Mouse (Mus musculus) stomach, embryonic 14.5 days (tissue): ENCODE measurements around the gene Cend1. TPM values are rescaled to one million over a fixed set of nuclear protein-coding genes. Genes with fewer than 3 reads are reported as not detected.

ENCODE experiments used
- ATAC-seq: fragments of 200-750 bp; cut with Nextera tagmentation; 2 replicates; pipeline ENCODE4 v1.8.0; 2017; ENCODE audit warnings: low read depth, moderate TSS enrichment; ENCODE audit not compliant: insufficient number of reproducible peaks, insufficient read depth, low FRiP score
- H3K27ac ChIP-seq: fragments of 300-500 bp; sonication (generic); 2 replicates; pipeline ENCODE4 v1.5.1; 2014; ENCODE audit warnings: mild to moderate bottlenecking, low read length, moderate library complexity, mixed read lengths
- H3K27me3 ChIP-seq: fragments of 300-500 bp; sonication (generic); 2 replicates; pipeline ENCODE4 v1.6.1; 2014; ENCODE audit warnings: low read length, control low read depth, mixed read lengths; ENCODE audit not compliant: control insufficient read depth, insufficient read depth
- H3K36me3 ChIP-seq: fragments of 300-500 bp; sonication (generic); 2 replicates; pipeline ENCODE4 v1.6.1; 2014; ENCODE audit warnings: mild to moderate bottlenecking, control low read depth, low read length, moderate library complexity, mixed read lengths; ENCODE audit not compliant: control insufficient read depth, insufficient read depth
- H3K4me1 ChIP-seq: fragments of 300-500 bp; sonication (generic); 2 replicates; pipeline ENCODE4 v1.6.1; 2014; ENCODE audit warnings: low read length, control low read depth, mixed read lengths; ENCODE audit not compliant: control insufficient read depth, insufficient read depth
- H3K4me2 ChIP-seq: fragments of 300-500 bp; sonication (generic); replicated peaks from 2 replicates; pipeline ENCODE4 v1.6.1; 2014; ENCODE audit warnings: low read depth, low read length, control low read depth
- H3K4me3 ChIP-seq: fragments of 300-500 bp; sonication (generic); 2 replicates; pipeline ENCODE4 v1.5.1; 2014; ENCODE audit warnings: low read depth, low read length, control low read depth
- H3K9ac ChIP-seq: fragments of 300-500 bp; sonication (generic); replicated peaks from 2 replicates; pipeline ENCODE4 v1.6.1; 2014; ENCODE audit warnings: low read depth, mild to moderate bottlenecking, control low read depth, low read length, moderate library complexity, mixed read lengths
- H3K9me3 ChIP-seq: fragments of 300-500 bp; sonication (generic); 2 replicates; pipeline ENCODE4 v1.6.1; 2016; ENCODE audit warnings: low read depth, low read length, control low read depth; ENCODE audit not compliant: control insufficient read depth
- WGBS: fragments of 180-500 bp; shearing (Covaris S2); extraction: QIAGEN DNeasy Blood & Tissue Kit; methylation state at CpG from one replicate; pipeline ENCODE4 v1.1.7; 2014; 5-methylcytosine and 5-hydroxymethylcytosine counted together
- polyA plus RNA-seq: library from polyadenylated mRNA; unstranded; fragments of >200 nt; fragmentation: Nextera tagmentation; extraction: Ambion mirVana; gene quantifications from 2 replicates; pipeline ENCODE4 v1.2.1, GENCODE M21; 2014

The Cend1 gene
- polyA plus RNA-seq, 1 experiment from 2014 or later: 1.9 TPM

- Histone ChIP-seq H3K4me1 (peaks cover 34% of the 10 kb centered on the region), H3K27me3 (no peaks in the 10 kb centered on the region), H3K36me3 (peaks cover 26% of the 10 kb centered on the region), H3K9me3 (no peaks in the 10 kb centered on the region), H3K27ac (no peak overlapping the region), H3K4me2 (no peak overlapping the region), H3K9ac (no peak overlapping the region), H3K4me3 (no peak overlapping the region)
- ATAC-seq: no peak
- 84% methylated on average over 8 of the region's 8 CpGs for WGBS
Measured at GRCm38 (mm10) chr7:141432186-141432611, 2.9 kb upstream of the Cend1 start.

GRCm38 (mm10) chr7:141431434-141432185 is 2.3 kb upstream of the Cend1 start:
- 93% methylated on average over 19 of the region's 19 CpGs for WGBS
- no peaks in the 10 kb centered on the region for H3K27me3 ChIP-seq

GRCm38 (mm10) chr7:141430585-141431240 is 1.4 kb upstream of the Cend1 start:
- Histone ChIP-seq H3K36me3 (peaks cover 26% of the 10 kb centered on the region), H3K4me2 (no peak overlapping the region), H3K9ac (no peak overlapping the region), H3K4me1 (peaks cover 20% of the 10 kb centered on the region), H3K27ac (no peak overlapping the region), H3K9me3 (no peaks in the 10 kb centered on the region), H3K4me3 (no peak overlapping the region), H3K27me3 (no peaks in the 10 kb centered on the region)
- 97% methylated on average over 9 of the region's 9 CpGs for WGBS
- no peak for ATAC-seq

More at GRCm38 (mm10) chr7:141431434-141432185, 2.3 kb upstream of the Cend1 start:
- H3K36me3 ChIP-seq: peaks cover 26% of the 10 kb centered on the region
- no peak for ATAC-seq
- H3K9me3 ChIP-seq: no peaks in the 10 kb centered on the region
- no peak overlapping the region for H3K27ac ChIP-seq
- no peak overlapping the region for H3K4me3 ChIP-seq
- no peak overlapping the region for H3K9ac ChIP-seq
- peaks cover 29% of the 10 kb centered on the region for H3K4me1 ChIP-seq
- no peak overlapping the region for H3K4me2 ChIP-seq

GRCm38 (mm10) chr7:141429840-141430584 is 721 bp upstream of the Cend1 start:
- Histone ChIP-seq H3K4me2 (peak overlapping the region; percentile 26; the same call in 1 of the 2 replicates), H3K36me3 (peaks cover 26% of the 10 kb centered on the region), H3K27ac (no peak overlapping the region), H3K4me3 (no peak overlapping the region), H3K4me1 (peaks cover 16% of the 10 kb centered on the region), H3K27me3 (no peaks in the 10 kb centered on the region), H3K9ac (no peak overlapping the region), H3K9me3 (no peaks in the 10 kb centered on the region)
- ATAC-seq: no peak
- WGBS: 60% methylated on average over 9 of the region's 9 CpGs

DNA sequence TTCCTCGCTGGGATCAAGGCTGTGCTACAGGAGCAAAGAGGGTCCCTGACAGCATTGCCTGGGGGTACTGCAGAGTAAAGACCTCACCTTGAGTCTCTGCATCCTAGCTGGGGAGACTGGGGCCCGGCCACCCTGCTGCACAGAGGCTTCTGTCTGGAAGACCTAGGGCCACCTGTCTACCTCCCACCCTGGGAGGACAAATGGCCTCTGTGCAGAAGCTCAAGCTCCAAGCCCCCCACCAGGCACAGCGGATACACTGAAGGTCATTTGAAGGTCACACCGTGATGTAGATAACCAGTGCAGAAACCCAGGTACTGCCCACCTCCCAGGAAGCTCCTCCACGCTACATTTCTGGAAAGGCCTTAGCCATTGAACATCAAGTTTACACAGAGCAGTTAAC is 590 bp downstream of the Cend1 start:
- Histone ChIP-seq H3K36me3 (peaks cover 26% of the 10 kb centered on the region), H3K9ac (no peak overlapping the region), H3K9me3 (no peaks in the 10 kb centered on the region), H3K27ac (no peak overlapping the region), H3K4me1 (peaks cover 10% of the 10 kb centered on the region), H3K27me3 (no peaks in the 10 kb centered on the region), H3K4me2 (peak overlapping the region; percentile 26; the same call in 1 of the 2 replicates), H3K4me3 (no peak overlapping the region)
- no peak for ATAC-seq
- 52% methylated on average over 5 of the region's 5 CpGs for WGBS

GRCm38 (mm10) chr7:141426948-141427730 is 2.2 kb downstream of the Cend1 start:
- no peak overlapping the region for H3K9ac ChIP-seq
- no peaks in the 10 kb centered on the region for H3K27me3 ChIP-seq
- WGBS: 78% methylated on average over 12 of the region's 12 CpGs
- no peak for ATAC-seq
- peaks cover 10% of the 10 kb centered on the region for H3K4me1 ChIP-seq
- no peaks in the 10 kb centered on the region for H3K9me3 ChIP-seq
- H3K4me2 ChIP-seq: no peak overlapping the region
- H3K36me3 ChIP-seq: peaks cover 16% of the 10 kb centered on the region
- H3K4me3 ChIP-seq: no peak overlapping the region
- no peak overlapping the region for H3K27ac ChIP-seq

DNA sequence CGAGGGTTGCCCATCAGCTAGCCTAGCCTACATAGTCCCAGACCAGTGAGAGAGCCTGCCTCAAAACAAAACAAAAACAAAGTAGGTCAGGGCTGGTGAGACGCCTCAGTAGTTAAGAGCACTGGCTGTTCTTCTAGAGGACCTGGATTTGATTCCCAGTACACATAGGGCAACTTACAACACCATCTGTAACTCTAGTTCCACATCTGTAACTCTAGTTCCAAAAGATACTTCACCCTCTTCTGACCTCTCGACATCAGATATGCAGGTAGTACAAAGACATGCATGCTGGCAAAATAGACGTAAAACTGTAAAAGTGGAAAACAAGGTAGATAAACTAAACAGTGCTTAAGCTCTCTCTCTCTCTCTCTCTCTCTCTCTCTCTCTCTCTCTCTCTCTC is 5.5 kb downstream of the Cend1 start:
- Histone ChIP-seq H3K4me3 (no peak overlapping the region), H3K4me2 (no peak overlapping the region), H3K4me1 (no peaks in the 10 kb centered on the region), H3K36me3 (no peaks in the 10 kb centered on the region), H3K27ac (no peak overlapping the region), H3K27me3 (no peaks in the 10 kb centered on the region), H3K9ac (no peak overlapping the region), H3K9me3 (no peaks in the 10 kb centered on the region)
- WGBS: 69% methylated on average over 4 of the region's 4 CpGs
- no peak for ATAC-seq
